Mouse (Mus musculus): Measurements from ENCODE around the gene Gm44502. TPM values are rescaled to one million over a fixed set of nuclear protein-coding genes. Genes with fewer than 3 reads are reported as not detected.

Gene Gm44502
- total RNA-seq, 2 experiments from 2014 or later: 0.40 to 1.3 TPM

- DNase-seq: no peak
- intact Hi-C loops (cut with DNase I): no loop called here
Observed at GRCm38 (mm10) chr15:89372068-89372467, 57.4 kb downstream of the Gm44502 start.

Other genes with a start within 250 kb of the Gm44502 start
- 100 to 1,000 TPM; 100 TPM for gene Plxnb2, start 248.9 kb downstream of the Gm44502 start, total RNA-seq (2021)
- gene Dennd6b, start 233.2 kb downstream of the Gm44502 start, total RNA-seq (2021): 10 to 100 TPM; 46.6 to 49.4 TPM
- gene Ppp6r2, start 218.1 kb downstream of the Gm44502 start, total RNA-seq (2021): 100 to 1,000 TPM; 163 to 165 TPM
- 100 to 1,000 TPM; 192 to 235 TPM for gene Sbf1, start 114.4 kb downstream of the Gm44502 start, total RNA-seq (2021)
- gene Adm2, start 107.0 kb downstream of the Gm44502 start, total RNA-seq (2021): not detected
- gene Miox, start 95.3 kb downstream of the Gm44502 start, total RNA-seq (2021): not detected
- 10 to 100 TPM; 22.9 to 36.2 TPM for gene Lmf2, start 74.0 kb downstream of the Gm44502 start, total RNA-seq (2021)
- 10 to 100 TPM; 86.6 to 93.2 TPM for gene Ncaph2, start 74.0 kb downstream of the Gm44502 start, total RNA-seq (2021)
- gene Sco2, start 55.9 kb downstream of the Gm44502 start, total RNA-seq (2021): 10 to 100 TPM; 25.0 to 28.7 TPM
- gene Tymp, start 52.7 kb downstream of the Gm44502 start, total RNA-seq (2021): under 1 TPM; 0.62 to 0.81 TPM
- gene Odf3b, start 50.4 kb downstream of the Gm44502 start, total RNA-seq (2021): 1 to 10 TPM; 1.8 to 1.9 TPM
- gene Klhdc7b, start 44.8 kb downstream of the Gm44502 start, total RNA-seq (2021): not detected
- not detected for gene Syce3, start 19.2 kb downstream of the Gm44502 start, total RNA-seq (2021)
- gene Cpt1b, start 3.8 kb downstream of the Gm44502 start, total RNA-seq (2021): 1 to 10 TPM; 4.0 to 7.6 TPM
- gene C730034F03Rik, start 107 bp downstream of the Gm44502 start, total RNA-seq (2021): 1 to 10 TPM; 1.8 to 3.2 TPM
- gene Chkb, start 212 bp upstream of the Gm44502 start, total RNA-seq (2021): 10 to 100 TPM; 75.8 TPM
- 100 to 1,000 TPM; 155 to 170 TPM for gene Mapk8ip2, start 24.2 kb upstream of the Gm44502 start, total RNA-seq (2021)
- gene Arsa, start 47.7 kb upstream of the Gm44502 start, total RNA-seq (2021): 10 to 100 TPM; 31.5 to 32.8 TPM
- 100 to 1,000 TPM; 136 to 141 TPM for gene Shank3, start 69.9 kb upstream of the Gm44502 start, total RNA-seq (2021)
- gene Acr, start 138.6 kb upstream of the Gm44502 start, total RNA-seq (2021): 1 to 10 TPM; 5.8 to 5.9 TPM
- 10 to 100 TPM; 51.7 to 54.5 TPM for gene Rabl2, start 162.2 kb upstream of the Gm44502 start, total RNA-seq (2021)

Data from left cerebral cortex, postnatal 4 days (tissue).